Mouse (Mus musculus): ENCODE measurements around the gene Gm45140.

Gene Gm45140

GRCm38 (mm10) chr6:87845031-87845695 lies 9.6 kb upstream of the Gm45140 start:
- no peak for DNase-seq (ENCODE audit: low spot score)

- DNase-seq (ENCODE audit: low spot score): peak; percentile 55
Observed at GRCm38 (mm10) chr6:87842254-87842653, 6.7 kb upstream of the Gm45140 start.

DNA sequence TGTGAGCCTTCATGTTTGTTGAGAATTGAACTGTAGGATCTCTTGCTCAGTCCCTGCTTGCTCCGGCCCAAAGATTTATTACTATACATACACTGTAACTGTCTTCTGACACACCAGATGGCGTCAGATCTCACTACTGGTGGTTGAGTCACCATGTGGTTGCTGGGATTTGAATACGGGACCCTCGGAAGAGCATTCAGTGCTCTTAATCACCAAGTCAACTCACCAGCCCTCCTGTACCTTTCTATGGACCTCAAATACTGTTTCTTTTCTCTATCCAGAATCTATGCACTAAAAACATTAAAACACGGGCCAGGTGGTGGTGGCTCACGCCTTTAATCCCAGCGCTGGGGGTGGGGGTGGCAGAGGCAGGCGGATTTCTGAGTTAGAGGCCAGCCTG lies 6.0 kb upstream of the Gm45140 start:
- no peak for DNase-seq (ENCODE audit: low spot score)

- no peak for DNase-seq (ENCODE audit: low spot score)
Observed at GRCm38 (mm10) chr6:87839797-87840341, 4.3 kb upstream of the Gm45140 start.

DNA sequence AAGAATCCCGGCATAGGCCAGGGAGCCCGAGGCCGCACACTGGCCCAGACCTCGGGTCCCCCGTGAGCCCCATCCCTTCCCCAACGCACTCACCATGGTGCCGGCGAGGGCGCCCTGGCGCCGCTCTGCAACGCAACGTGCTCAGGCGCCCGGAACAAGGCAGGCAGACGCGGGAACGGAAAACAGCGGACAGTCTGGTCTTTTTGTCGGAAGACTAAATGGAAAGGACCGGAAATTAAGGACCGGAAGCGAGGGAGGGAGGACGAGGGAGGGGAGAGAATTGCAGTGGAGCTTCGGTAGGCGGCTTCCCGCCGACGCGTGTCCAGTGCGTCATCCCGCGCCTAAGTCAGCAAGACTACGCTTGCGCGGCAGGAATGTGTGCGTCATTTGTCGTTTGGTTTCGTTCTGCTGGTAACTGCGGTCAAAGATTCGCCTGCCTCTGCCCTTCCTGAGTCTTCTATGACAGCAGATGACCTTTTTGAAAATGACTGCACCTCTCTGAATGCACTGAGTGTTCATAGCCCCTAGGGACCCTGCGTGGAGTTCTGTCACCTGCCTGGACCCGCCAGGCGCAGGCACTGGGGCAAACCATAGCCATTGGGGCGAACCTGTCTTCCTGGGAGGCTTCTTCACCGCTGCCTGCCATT lies 3.1 kb upstream of the Gm45140 start, which contains the start of gene Isy1:
Gene Isy1 (minus strand): TSS at position 248 of the 647 bp plus-strand sequence.
- DNase-seq (ENCODE audit: low spot score): peak; percentile 99

- DNase-seq (ENCODE audit: low spot score): no peak
Observed at GRCm38 (mm10) chr6:87820366-87820765, 15.2 kb downstream of the Gm45140 start.

- no peak for DNase-seq (ENCODE audit: low spot score)
Observed at GRCm38 (mm10) chr6:87814486-87814885, 21.1 kb downstream of the Gm45140 start.

DNA sequence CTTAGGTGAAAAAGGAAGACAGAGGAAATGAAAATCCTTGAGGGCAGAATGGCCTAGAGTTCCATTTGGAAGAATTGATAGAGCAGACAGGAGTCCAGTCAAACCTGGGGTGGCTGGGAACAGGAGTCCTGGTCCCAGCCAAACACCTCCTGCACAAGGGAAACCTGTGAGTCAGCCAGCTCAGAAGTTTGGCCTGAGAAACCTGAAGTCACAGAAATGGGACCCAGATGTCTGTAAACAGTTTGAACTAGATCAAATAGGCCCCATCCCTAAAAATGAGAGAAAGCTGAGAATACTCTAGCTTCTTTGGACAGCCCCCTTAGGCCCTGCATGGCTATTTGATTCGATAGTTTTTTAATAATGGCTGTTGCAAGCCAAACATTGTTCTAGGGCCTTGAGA lies 22.9 kb downstream of the Gm45140 start:
- DNase-seq (ENCODE audit: low spot score): no peak

DNA sequence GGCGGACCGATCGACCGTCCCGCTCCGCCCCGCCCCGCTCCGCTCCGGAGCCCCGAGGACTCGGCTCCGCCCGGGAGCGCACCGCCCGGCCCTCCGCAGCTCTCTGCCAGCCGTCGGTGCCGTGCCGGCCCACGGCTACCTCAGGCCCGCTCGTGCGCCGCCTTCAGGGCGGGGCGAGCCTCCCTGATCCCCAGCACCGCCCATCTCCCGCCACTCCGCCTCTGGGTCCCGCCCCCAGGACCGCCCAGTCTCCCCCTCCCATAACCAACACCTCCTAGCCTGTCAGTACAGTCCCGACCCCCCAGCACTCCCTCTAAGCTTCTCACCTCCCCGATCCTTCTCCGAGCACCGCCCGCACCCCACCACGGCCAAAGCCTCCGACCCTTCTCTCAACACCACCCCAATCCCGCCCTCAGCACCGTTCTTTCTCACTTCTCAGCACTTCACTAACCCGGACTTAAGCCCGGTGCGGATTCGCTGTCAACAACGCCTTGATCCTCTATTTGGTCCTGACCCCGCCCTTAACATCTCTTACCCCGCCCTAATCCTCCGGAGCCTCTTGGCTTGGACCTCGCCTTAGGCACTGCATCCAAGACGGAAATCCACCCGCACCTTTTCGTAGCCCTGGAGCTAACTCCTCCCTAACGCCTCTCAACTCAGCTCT lies 23.8 kb downstream of the Gm45140 start, which contains the start of gene Rab43:
Gene Rab43 (minus strand): TSS at position 490 of the 664 bp plus-strand sequence.
- peak; percentile 86 for DNase-seq (ENCODE audit: low spot score)

DNA sequence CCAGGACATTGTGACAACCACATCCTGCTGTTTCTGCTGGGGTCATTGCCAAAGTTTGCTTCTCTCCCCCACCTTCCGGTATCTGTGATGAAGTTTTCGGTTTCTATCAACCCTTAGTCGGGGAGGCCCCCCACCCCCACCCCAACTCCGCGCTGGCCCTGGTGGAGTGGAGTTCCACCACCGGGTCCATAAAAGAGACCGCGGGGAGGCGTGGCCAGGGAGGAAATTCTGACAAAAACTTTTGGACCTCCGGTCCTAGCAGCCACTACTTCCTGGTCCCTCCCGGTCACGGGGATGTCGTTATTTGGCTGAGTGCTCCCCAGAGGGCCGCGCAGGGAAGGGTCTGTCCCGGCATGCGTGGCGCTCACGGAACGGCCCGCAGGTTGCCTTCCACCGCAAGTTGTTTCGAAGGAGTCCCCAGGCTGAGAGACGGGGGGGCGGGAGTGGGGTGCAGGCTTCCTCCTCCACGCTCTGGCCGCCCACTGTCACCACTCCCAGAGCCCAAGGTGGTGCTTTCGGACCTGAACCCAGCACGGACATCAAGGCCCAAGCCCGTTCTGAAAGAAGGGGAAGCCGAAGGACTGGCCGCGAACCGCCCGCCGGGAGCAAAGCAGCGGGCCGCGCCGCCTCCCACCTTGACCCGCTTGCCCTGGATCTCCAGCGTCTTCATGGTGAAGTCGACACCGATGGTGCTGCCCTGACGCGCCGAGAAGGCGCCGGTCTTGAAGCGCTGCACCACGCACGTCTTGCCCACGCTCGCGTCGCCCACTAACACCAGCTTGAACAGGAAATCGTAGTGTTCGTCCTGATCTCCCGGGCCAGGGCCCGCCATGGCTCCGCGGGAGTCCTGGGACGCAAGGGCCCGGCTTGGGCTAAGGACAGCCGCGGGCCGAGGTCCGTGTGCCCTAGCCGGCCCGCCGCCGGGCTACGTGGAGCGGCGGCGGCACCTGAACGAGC lies 24.6 kb downstream of the Gm45140 start:
- DNase-seq (ENCODE audit: low spot score): peak; percentile 57

- DNase-seq (ENCODE audit: low spot score): no peak
Observed at GRCm38 (mm10) chr6:87810311-87810710, 25.3 kb downstream of the Gm45140 start.

DNA sequence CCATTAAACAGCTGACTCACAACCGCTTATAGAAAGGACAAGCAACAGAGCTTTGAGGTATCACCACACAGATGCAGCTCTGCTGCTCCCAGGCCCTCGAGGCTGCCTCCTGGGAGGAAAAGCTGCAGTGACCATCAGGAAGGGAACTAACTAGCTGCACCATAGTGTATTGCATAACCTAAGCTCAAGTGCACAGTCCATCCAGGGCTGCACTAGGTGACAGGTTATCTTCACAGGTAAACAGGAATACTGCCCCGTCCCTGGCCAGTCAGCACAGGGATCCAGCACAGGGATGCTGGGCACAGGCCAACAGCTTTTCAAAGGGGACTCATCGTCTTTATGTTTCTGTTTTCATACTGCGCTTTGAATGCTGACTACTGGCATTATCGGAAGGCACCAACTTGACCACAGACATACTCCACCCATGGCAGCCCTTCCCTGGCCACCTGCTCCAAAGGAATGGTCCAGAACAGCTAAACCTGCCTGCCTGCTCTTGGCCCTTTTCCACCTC lies 25.9 kb downstream of the Gm45140 start:
- DNase-seq (ENCODE audit: low spot score): no peak

DNA sequence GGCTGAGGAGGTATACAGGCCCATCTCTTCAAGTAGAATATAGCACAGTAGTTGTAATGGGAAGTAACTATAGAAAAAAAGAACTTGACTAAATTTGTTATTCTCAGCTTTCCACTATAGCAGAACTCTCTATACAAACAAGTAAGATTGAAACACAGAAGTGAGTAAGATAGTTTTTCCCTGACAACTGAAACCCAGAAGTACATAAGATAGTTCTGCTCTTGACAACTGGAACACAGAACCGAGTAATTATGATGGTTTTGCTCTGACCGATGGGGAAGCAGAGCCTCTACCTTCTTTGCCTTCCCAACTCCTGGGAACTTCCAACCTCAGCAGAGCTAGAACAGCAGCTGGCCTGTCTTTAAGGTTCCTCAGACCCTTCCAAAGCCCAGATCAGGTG lies 26.5 kb downstream of the Gm45140 start:
- DNase-seq (ENCODE audit: low spot score): no peak

- no peak for DNase-seq (ENCODE audit: low spot score)
Observed at GRCm38 (mm10) chr6:87808521-87808920, 27.1 kb downstream of the Gm45140 start.

GRCm38 (mm10) chr6:87807735-87808440 lies 27.7 kb downstream of the Gm45140 start:
- DNase-seq (ENCODE audit: low spot score): no peak

DNA sequence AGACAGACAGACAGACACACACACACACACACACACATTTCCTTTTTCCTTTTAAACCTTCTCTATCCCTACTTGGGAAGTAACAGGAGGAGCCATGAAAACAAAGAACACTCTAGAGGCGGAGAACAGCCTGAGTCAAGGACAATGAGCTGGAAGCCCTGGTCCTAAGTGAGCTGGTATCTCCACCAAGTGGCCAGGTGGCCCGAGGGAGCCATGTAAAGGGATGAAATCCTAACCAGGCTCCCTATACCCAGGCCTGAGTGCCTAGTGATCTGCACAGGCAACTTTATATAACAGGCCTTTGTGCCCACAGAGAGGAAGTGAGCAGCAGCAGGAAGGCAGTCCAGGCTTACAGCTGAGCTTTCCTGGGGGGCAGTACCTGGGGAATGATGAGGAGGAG lies 28.7 kb downstream of the Gm45140 start:
- no peak for DNase-seq (ENCODE audit: low spot score)

DNA sequence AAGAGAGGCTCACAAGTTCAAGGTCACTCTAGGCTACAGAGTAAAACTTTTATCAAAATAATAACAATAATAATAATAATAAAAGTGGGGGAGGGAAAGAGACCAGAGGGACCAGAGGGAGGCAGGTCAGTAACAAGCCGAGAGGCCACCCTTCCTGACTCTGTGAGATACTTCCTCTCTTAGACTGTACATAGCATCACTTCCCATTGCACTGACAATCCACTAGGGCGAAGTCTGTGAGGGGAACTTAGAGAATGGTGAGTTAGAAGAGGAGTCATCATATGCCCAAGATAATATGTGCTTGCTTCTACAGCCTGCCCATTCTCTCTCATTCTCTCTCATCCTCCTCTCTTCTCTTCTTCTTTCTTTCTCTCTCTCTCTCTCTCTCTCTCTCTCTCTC lies 29.6 kb downstream of the Gm45140 start:
- DNase-seq (ENCODE audit: low spot score): peak; percentile 15

GRCm38 (mm10) chr6:87805448-87805847 lies 30.1 kb downstream of the Gm45140 start:
- no peak for DNase-seq (ENCODE audit: low spot score)

DNA sequence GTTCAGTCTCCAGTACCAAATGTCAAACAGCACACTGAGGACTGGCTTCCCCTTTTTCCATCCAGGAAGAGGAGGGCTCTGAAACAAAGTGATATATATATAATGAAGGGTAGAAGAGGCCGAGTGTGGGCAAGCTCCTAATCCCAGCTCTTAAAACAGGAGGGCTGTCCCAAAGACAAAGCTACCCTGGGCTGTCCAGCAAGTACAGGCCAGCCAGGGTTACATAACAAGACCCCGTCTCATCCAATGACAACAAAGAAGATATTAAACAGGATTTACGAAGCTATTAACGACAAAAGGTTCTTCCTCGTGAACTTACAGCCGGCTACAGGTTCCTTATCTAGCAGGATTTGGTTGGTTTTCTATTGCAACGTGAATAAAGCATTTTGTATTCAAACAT lies 30.7 kb downstream of the Gm45140 start:
- no peak for DNase-seq (ENCODE audit: low spot score)

DNA sequence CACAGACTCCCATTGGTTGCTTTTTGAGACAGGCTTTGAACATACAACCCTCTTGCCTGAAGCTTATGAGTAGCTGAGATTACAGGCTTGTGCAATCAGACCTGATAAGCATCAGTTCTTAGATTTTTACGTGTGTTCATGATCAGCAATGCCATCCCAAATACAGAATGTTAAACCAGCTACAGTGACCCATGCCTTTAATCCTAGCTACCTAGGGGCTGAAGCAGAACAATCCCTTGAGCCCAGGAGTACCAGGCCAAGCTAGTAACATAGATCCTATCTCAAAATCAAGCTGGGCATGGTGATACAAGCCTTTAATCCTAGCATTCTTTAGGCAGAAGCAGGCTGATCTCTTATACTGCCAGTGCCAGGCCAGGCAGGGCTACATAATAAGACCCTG lies 31.6 kb downstream of the Gm45140 start:
- no peak for DNase-seq (ENCODE audit: low spot score)

DNA sequence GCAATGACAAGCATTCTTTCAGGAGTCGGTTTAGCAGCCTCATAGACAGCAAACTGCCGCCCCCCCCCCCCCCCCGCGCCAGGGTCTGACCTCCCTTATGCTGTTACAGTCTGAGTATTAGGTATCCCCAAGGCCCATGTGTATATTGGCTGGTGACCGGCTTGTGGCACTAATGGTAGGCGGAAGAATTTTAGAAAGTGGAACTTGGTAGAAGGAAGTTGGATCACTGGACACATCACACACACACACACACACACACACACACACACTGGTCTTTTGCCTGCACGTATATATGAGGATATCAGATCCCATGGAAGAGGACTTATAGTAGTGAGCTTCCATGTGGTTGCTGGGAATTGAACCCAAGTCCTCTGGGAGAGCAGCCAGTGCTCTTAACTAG lies 33.1 kb downstream of the Gm45140 start:
- DNase-seq (ENCODE audit: low spot score): no peak

All from T-cell, adult 2 months (primary cell).